Mouse (Mus musculus) intestine, embryonic 15.5 days (tissue): ENCODE data around the gene BC052040. TPM values are rescaled to one million over a fixed set of nuclear protein-coding genes. Genes with fewer than 3 reads are reported as not detected.

Experiments used
- ATAC-seq: fragments of 200-750 bp; cut with Nextera tagmentation; 2 replicates; pipeline ENCODE4 v1.8.0; 2017; ENCODE audit warnings: moderate TSS enrichment, moderate library complexity
- H3K27ac ChIP-seq: fragments of 300-500 bp; sonication (generic); 2 replicates; pipeline ENCODE4 v1.5.1; 2015; ENCODE audit warnings: mild to moderate bottlenecking, inconsistent platforms
- H3K27me3 ChIP-seq: fragments of 300-500 bp; sonication (generic); replicated peaks from 2 replicates; pipeline ENCODE4 v1.6.1; 2015; ENCODE audit warnings: inconsistent platforms
- H3K36me3 ChIP-seq: fragments of 300-500 bp; sonication (generic); 2 replicates; pipeline ENCODE4 v1.6.1; 2015; ENCODE audit warnings: inconsistent platforms
- H3K4me1 ChIP-seq: fragments of 300-500 bp; sonication (generic); replicated peaks from 2 replicates; pipeline ENCODE4 v1.6.1; 2015; ENCODE audit warnings: inconsistent platforms
- H3K4me2 ChIP-seq: fragments of 300-500 bp; sonication (generic); replicated peaks from 2 replicates; pipeline ENCODE4 v1.6.1; 2015; ENCODE audit warnings: mild to moderate bottlenecking, inconsistent platforms
- H3K4me3 ChIP-seq: fragments of 300-500 bp; sonication (generic); replicated peaks from 2 replicates; pipeline ENCODE4 v1.5.1; 2015; ENCODE audit warnings: inconsistent platforms
- H3K9ac ChIP-seq: fragments of 300-500 bp; sonication (generic); 2 replicates; pipeline ENCODE4 v1.6.1; 2015; ENCODE audit warnings: inconsistent platforms
- H3K9me3 ChIP-seq: fragments of 300-500 bp; sonication (generic); 2 replicates; pipeline ENCODE4 v1.6.1; 2016; ENCODE audit warnings: inconsistent platforms
- WGBS: fragments of 180-500 bp; shearing (Covaris S2); methylation state at CpG from one replicate; pipeline ENCODE4 v1.1.7; 2015; 5-methylcytosine and 5-hydroxymethylcytosine counted together
- polyA plus RNA-seq: library from polyadenylated mRNA; unstranded; fragments of >200 nt; fragmentation: Nextera tagmentation; extraction: Ambion mirVana; gene quantifications from 2 replicates; pipeline ENCODE4 v1.2.1, GENCODE M21; 2015

BC052040 gene
- polyA plus RNA-seq, 1 experiment from 2014 or later, result 14.1 TPM

DNA sequence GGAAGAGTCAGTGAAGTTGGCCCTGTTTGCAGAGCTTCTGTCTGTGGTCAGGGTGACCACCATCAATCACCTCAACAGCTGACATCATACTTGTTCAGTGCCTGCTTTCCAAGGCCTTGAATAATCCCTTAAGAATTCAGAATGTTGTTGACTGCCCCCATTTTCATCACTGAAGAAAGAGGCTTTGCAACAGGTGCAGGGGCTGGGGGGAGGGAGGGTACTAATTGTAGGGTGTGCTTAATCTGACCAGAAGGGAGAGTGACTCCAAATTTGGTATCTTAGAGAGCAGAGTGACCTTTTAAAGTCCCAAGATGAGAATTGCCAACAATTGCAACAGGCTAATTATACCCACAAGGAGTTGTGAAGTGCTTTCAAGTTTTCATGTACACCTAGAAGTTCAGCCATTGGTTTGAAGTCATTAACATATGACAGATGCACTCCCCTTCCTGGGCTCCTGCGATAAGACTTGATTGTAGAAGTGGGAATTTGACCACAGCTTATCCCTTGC, 24.4 kb downstream of the BC052040 start:
- Histone ChIP-seq H3K9ac (no peak overlapping the region), H3K4me3 (no peak overlapping the region), H3K27ac (no peak overlapping the region), H3K27me3 (no peaks in the 10 kb centered on the region), H3K36me3 (no peaks in the 10 kb centered on the region), H3K9me3 (no peaks in the 10 kb centered on the region), H3K4me1 (no peaks in the 10 kb centered on the region), H3K4me2 (no peak overlapping the region)
- ATAC-seq, result no peak
- 68% methylated on average over 1 of the region's 1 CpGs for WGBS

- no peak overlapping the region for H3K4me3 ChIP-seq
- no peaks in the 10 kb centered on the region for H3K9me3 ChIP-seq
- H3K9ac ChIP-seq, result no peak overlapping the region
- H3K27ac ChIP-seq, result no peak overlapping the region
- no peak for ATAC-seq
- no peaks in the 10 kb centered on the region for H3K36me3 ChIP-seq
- H3K4me2 ChIP-seq, result no peak overlapping the region
- H3K27me3 ChIP-seq, result no peaks in the 10 kb centered on the region
- H3K4me1 ChIP-seq, result no peaks in the 10 kb centered on the region
- 95% methylated on average over 3 of the region's 3 CpGs for WGBS
Observed at GRCm38 (mm10) chr2:115609020-115609419, 27.5 kb downstream of the BC052040 start.

DNA sequence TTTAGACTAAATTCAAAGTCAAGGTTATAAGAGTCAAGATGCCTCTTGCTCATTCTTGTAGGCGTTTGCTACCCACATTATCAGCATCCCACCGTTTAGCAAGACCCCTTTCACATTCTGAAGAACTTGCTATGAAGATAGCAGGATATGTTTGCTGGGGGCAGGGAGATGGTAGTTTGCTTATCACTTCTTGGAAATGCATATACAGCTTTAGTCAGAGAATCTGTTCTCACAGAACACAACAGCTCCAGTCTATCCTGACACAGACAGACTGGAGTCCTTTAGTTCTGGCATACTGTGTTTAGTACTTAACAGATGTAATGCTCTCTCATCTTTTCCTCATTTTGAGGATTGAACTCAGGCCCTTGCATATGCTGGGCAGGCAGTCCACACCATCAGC, 28.6 kb downstream of the BC052040 start:
- WGBS, result 83% methylated on average over 2 of the region's 2 CpGs
- Histone ChIP-seq H3K4me1 (no peaks in the 10 kb centered on the region), H3K27ac (no peak overlapping the region), H3K4me3 (no peak overlapping the region), H3K9ac (no peak overlapping the region), H3K9me3 (no peaks in the 10 kb centered on the region), H3K27me3 (no peaks in the 10 kb centered on the region), H3K4me2 (no peak overlapping the region), H3K36me3 (no peaks in the 10 kb centered on the region)
- ATAC-seq, result no peak

- no peak overlapping the region for H3K27ac ChIP-seq
- no peaks in the 10 kb centered on the region for H3K9me3 ChIP-seq
- H3K36me3 ChIP-seq, result no peaks in the 10 kb centered on the region
- no peaks in the 10 kb centered on the region for H3K4me1 ChIP-seq
- H3K27me3 ChIP-seq, result no peaks in the 10 kb centered on the region
- no peak overlapping the region for H3K4me2 ChIP-seq
- no peak overlapping the region for H3K4me3 ChIP-seq
- WGBS, result 87% methylated on average over 6 of the region's 6 CpGs
- ATAC-seq, result no peak
- H3K9ac ChIP-seq, result no peak overlapping the region
Observed at GRCm38 (mm10) chr2:115610503-115610902, 29.0 kb downstream of the BC052040 start.

DNA sequence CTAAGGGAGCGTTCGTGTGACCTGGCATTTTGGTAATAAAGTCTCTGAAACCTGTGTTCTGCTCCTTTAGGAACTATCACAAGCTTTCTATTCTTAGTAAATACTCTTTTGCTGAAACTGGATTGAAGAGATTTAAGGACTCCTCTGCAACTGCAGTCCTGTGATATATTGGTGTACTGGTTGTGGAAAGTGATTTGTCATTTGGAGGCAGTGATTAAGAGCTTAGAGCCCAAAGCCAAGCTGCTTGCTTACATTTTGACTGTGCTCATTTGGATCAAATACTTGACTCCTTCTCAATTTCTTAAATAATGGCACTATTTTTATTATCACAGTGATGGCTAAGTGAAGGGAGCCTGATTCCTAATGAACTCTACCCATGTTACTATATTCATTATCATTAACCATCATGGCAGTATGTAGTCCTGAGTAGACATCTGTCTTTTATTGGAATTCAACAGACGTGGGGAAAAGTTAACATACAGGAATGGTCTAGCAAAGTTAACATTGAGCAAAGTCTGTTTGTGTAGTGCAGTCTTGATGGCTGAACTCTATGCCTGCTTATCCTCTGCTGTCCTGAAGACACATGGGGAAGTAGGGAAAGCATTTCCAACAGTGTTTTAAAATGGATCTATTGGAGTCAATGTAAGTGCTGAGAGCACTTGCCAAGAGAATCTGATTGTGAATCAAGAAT, 32.5 kb downstream of the BC052040 start:
- Histone ChIP-seq H3K9me3 (no peaks in the 10 kb centered on the region), H3K4me2 (no peak overlapping the region), H3K36me3 (no peaks in the 10 kb centered on the region), H3K4me3 (no peak overlapping the region), H3K27ac (no peak overlapping the region), H3K4me1 (no peaks in the 10 kb centered on the region), H3K9ac (no peak overlapping the region), H3K27me3 (no peaks in the 10 kb centered on the region)
- peak; percentile 61 for ATAC-seq
- WGBS, result 72% methylated on average over 3 of the region's 3 CpGs

GRCm38 (mm10) chr2:115628471-115628870, 47.0 kb downstream of the BC052040 start:
- Histone ChIP-seq H3K36me3 (no peaks in the 10 kb centered on the region), H3K27me3 (no peaks in the 10 kb centered on the region), H3K4me1 (no peaks in the 10 kb centered on the region), H3K27ac (no peak overlapping the region), H3K9me3 (no peaks in the 10 kb centered on the region), H3K4me3 (no peak overlapping the region), H3K4me2 (no peak overlapping the region), H3K9ac (no peak overlapping the region)
- no peak for ATAC-seq
- 83% methylated on average over 4 of the region's 4 CpGs for WGBS

GRCm38 (mm10) chr2:115631031-115631434, 49.5 kb downstream of the BC052040 start:
- Histone ChIP-seq H3K9ac (no peak overlapping the region), H3K4me1 (no peaks in the 10 kb centered on the region), H3K36me3 (no peaks in the 10 kb centered on the region), H3K27ac (no peak overlapping the region), H3K4me3 (no peak overlapping the region), H3K27me3 (no peaks in the 10 kb centered on the region), H3K4me2 (no peak overlapping the region), H3K9me3 (no peaks in the 10 kb centered on the region)
- no peak for ATAC-seq
- WGBS, result 80% methylated on average over 5 of the region's 5 CpGs

GRCm38 (mm10) chr2:115631826-115632225, 50.3 kb downstream of the BC052040 start:
- no peaks in the 10 kb centered on the region for H3K27me3 ChIP-seq
- H3K27ac ChIP-seq, result no peak overlapping the region
- no peaks in the 10 kb centered on the region for H3K4me1 ChIP-seq
- no peaks in the 10 kb centered on the region for H3K9me3 ChIP-seq
- H3K4me3 ChIP-seq, result no peak overlapping the region
- WGBS, result 94% methylated on average over 4 of the region's 4 CpGs
- H3K9ac ChIP-seq, result no peak overlapping the region
- H3K36me3 ChIP-seq, result no peaks in the 10 kb centered on the region
- ATAC-seq, result no peak
- H3K4me2 ChIP-seq, result no peak overlapping the region

DNA sequence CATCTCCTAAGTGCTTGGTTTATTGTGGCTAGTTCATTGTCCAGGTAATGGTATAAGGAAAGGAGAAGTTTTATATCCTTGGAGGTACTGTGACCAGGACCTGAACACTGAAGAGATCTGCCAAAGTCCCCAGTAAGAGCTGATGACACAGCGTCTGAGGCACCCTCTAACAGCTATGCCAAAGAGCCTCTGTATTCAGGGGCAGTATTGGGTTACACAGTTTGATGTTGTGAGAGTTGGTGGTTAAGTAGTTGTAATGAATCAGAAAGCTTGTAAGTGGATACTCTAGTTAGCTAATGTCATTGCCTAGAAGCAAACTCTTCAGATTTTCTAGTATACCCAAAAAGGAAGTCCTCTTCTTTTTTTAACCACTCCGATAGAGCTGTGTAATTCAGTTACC, 68.7 kb downstream of the BC052040 start:
- Histone ChIP-seq H3K4me3 (no peak overlapping the region), H3K9ac (no peak overlapping the region), H3K9me3 (no peaks in the 10 kb centered on the region), H3K4me1 (no peaks in the 10 kb centered on the region), H3K36me3 (no peaks in the 10 kb centered on the region), H3K27me3 (no peaks in the 10 kb centered on the region), H3K4me2 (no peak overlapping the region), H3K27ac (no peak overlapping the region)
- no peak for ATAC-seq
- 86% methylated on average over 2 of the region's 2 CpGs for WGBS

DNA sequence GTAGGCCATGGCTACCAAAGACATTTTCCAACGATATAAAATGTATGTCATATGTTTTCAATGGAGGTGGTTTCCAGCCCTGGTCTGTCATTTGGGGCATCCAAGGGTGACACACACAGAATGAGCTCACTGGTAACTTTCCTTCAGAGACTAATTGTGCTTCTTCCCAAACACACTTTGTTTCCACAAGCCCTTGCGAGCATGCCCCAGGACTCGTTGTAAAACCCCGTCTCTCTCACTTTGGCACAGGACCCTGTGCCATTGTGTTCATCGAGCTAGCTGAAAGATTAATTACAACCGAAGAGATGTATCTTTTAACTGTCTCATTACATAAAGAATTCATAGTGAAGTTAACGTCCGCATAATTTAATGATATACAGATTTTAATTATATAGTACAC, 78.2 kb downstream of the BC052040 start:
- no peaks in the 10 kb centered on the region for H3K36me3 ChIP-seq
- no peak overlapping the region for H3K4me3 ChIP-seq
- H3K27me3 ChIP-seq, result no peaks in the 10 kb centered on the region
- no peaks in the 10 kb centered on the region for H3K4me1 ChIP-seq
- no peak overlapping the region for H3K4me2 ChIP-seq
- WGBS, result 82% methylated on average over 8 of the region's 8 CpGs
- H3K9me3 ChIP-seq, result no peaks in the 10 kb centered on the region
- H3K9ac ChIP-seq, result no peak overlapping the region
- no peak for ATAC-seq
- H3K27ac ChIP-seq, result no peak overlapping the region

DNA sequence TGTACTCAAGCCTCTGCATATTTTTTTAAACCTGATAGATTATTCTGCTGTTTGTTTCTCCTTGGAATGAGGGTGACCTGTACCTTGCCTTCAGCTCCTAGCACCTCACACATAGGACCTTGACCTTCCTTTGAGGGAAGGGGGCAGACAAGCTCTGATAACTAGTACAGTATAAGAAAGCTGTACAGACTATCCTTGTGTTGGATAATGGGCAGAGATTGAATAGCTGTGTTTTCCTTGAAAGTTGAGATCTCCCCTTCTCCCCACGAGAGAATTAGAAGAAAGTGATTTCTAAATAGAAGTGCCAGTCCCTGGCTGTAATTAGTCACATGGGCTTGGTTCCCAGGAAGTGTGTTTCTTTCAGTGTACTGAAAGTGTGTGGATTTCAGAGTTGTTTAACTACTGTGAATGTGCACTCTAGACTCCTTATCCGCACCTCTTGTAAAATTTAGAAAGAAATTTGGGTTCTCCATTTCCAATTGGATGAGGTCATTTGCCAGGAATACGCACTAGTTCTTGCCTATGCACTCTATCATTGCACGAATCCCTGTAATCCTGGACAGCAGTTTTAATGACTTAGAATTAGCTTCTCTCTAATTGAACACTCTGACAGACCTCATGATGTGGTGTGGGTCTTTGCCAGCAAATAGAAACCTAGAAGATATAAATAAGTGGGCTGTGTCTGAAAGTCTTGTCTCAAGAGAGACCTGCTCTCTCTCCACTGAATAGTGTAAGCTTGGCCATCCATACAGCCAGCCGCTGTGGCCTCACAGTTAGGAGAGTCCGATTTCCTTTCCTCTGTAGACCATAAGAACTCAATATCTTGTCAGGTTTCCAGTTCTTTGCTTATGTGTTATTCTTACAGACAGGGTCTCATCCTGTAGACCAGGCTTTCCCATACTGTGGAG, 79.0 kb downstream of the BC052040 start:
- 87% methylated on average over 6 of the region's 6 CpGs for WGBS
- Histone ChIP-seq H3K27me3 (no peaks in the 10 kb centered on the region), H3K4me2 (no peak overlapping the region), H3K4me1 (no peaks in the 10 kb centered on the region), H3K36me3 (no peaks in the 10 kb centered on the region), H3K9ac (no peak overlapping the region), H3K4me3 (no peak overlapping the region), H3K27ac (no peak overlapping the region), H3K9me3 (no peaks in the 10 kb centered on the region)
- ATAC-seq, result no peak

DNA sequence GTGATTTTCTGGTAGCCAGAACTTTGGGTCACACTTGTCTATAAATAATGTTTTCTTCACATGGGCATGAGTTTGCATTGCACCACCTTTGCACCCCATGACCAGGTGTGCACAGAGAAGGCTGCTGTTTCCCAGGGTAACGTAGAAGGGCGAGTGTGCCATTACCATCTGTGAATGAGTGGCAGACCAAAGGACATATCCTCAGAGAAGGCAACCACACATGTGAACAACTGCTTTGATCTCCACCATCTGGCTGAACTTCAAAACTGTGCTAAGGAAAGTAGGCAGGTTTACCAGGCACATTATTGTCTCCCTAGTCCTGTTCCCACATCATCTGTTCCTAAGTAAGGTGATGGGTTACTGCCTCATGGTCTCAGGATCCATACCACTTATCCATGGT, 86.0 kb downstream of the BC052040 start:
- Histone ChIP-seq H3K27me3 (no peaks in the 10 kb centered on the region), H3K9me3 (no peaks in the 10 kb centered on the region), H3K9ac (no peak overlapping the region), H3K27ac (no peak overlapping the region), H3K4me2 (no peak overlapping the region), H3K4me3 (no peak overlapping the region), H3K36me3 (0 out of 2 replicates have a peak, but pooled peaks cover 2% of the 10 kb centered on the region), H3K4me1 (no peaks in the 10 kb centered on the region)
- 88% methylated on average over 2 of the region's 2 CpGs for WGBS
- ATAC-seq, result no peak
